Mouse (Mus musculus) heart, embryonic 12.5 days (tissue): ENCODE measurements at regions not wholly inside any gene's neighbourhood (a gene's known extent, or its start where the extent isn't known, plus 50 kb on each side); places are given as distances from the start of the nearest gene placed in this dataset.

ENCODE experiments used
- ATAC-seq: fragments of 200-750 bp; cut with Nextera tagmentation; 2 replicates; pipeline ENCODE4 v1.8.0; 2017; ENCODE audit warnings: moderate TSS enrichment, moderate library complexity; ENCODE audit not compliant: insufficient number of reproducible peaks, low FRiP score
- H3K27ac ChIP-seq: fragments of 300-500 bp; sonication (generic); 2 replicates; pipeline ENCODE4 v1.5.1; 2016; ENCODE audit warnings: mild to moderate bottlenecking, moderate library complexity; ENCODE audit not compliant: poor library complexity, severe bottlenecking
- H3K27me3 ChIP-seq: fragments of 300-500 bp; sonication (generic); replicated peaks from 2 replicates; pipeline ENCODE4 v1.6.1; 2016; ENCODE audit warnings: mild to moderate bottlenecking, moderate library complexity
- H3K36me3 ChIP-seq: fragments of 300-500 bp; sonication (generic); 2 replicates; pipeline ENCODE4 v1.6.1; 2016; ENCODE audit warnings: mild to moderate bottlenecking, moderate library complexity
- H3K4me1 ChIP-seq: fragments of 300-500 bp; sonication (generic); replicated peaks from 2 replicates; pipeline ENCODE4 v1.6.1; 2016; ENCODE audit warnings: mild to moderate bottlenecking
- H3K4me2 ChIP-seq: fragments of 300-500 bp; sonication (generic); 2 replicates; pipeline ENCODE4 v1.6.1; 2016; ENCODE audit warnings: mild to moderate bottlenecking, moderate library complexity
- H3K4me3 ChIP-seq: fragments of 300-500 bp; sonication (generic); 2 replicates; pipeline ENCODE4 v1.5.1; 2016; ENCODE audit warnings: mild to moderate bottlenecking
- H3K9ac ChIP-seq: fragments of 300-500 bp; sonication (generic); 2 replicates; pipeline ENCODE4 v1.6.1; 2016; ENCODE audit warnings: mild to moderate bottlenecking, moderate library complexity
- H3K9me3 ChIP-seq: fragments of 300-500 bp; sonication (generic); replicated peaks from 2 replicates; pipeline ENCODE4 v1.6.1; 2016; ENCODE audit warnings: mild to moderate bottlenecking, moderate library complexity
- WGBS: fragments of 180-500 bp; shearing (Covaris S2); methylation state at CpG from one replicate; pipeline ENCODE4 v1.1.7; 2016; 5-methylcytosine and 5-hydroxymethylcytosine counted together

DNA sequence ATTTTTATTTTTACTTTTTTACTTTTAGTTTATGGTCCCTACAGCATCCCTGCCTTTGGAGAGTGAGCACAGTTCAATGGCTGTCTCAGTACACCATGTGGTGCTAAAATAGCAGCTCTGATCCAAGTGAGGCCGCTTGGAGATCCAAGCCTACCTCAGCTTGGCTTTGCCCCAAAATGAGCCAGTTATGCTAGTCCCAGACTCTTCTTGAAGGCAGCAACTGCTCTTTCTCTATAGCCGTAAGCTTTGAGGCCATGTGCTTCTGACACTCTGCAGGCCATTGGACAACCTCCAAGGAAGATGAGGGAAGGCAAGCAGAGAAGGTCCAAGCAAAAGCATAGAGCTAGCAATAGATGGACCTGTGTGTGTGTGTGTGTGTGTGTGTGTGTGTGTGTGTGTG lies 98.0 kb upstream of the Gm9747 start:
- Histone ChIP-seq H3K36me3 (no peaks in the 10 kb centered on the region), H3K9ac (no peak overlapping the region), H3K9me3 (no peaks in the 10 kb centered on the region), H3K27me3 (peaks cover 9% of the 10 kb centered on the region), H3K4me2 (no peak overlapping the region), H3K4me3 (no peak overlapping the region), H3K4me1 (peaks cover 6% of the 10 kb centered on the region; the same call in 1 of the 2 replicates), H3K27ac (no peak overlapping the region)
- no peak for ATAC-seq
- 70% methylated on average over 2 of the region's 2 CpGs for WGBS

DNA sequence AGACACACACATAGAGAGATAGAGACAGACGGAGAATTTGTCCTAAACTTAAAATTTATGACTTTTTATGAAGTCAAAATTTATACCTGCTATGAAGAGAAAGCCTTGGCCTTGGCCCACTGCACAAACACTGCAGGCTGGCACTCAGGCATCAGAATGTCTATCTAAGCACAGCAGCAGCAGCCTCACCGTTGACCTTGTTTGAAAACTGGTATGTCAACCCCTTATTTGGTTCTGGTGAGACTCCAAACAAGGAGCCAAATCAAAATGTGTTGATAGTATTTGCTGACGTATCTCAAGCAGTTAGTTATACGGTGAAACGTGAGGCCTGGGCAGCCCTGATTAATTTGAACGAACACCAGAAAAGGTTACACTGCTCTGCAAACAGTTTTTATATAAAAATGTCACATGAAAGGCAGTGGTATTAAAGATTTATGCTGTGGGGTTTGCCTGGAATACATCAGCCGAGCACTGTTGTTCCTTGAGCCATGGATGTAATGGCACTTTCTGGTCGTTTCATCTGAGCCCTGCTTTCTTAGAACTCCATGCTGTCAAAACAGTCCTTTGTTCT lies 97.1 kb upstream of the Gm9747 start:
- Histone ChIP-seq H3K27me3 (peaks cover 9% of the 10 kb centered on the region), H3K9ac (no peak overlapping the region), H3K4me1 (peaks cover 6% of the 10 kb centered on the region; the same call in 1 of the 2 replicates), H3K27ac (no peak overlapping the region), H3K4me3 (no peak overlapping the region), H3K9me3 (no peaks in the 10 kb centered on the region), H3K4me2 (no peak overlapping the region), H3K36me3 (no peaks in the 10 kb centered on the region)
- no peak for ATAC-seq
- WGBS: 46% methylated on average over 8 of the region's 8 CpGs

DNA sequence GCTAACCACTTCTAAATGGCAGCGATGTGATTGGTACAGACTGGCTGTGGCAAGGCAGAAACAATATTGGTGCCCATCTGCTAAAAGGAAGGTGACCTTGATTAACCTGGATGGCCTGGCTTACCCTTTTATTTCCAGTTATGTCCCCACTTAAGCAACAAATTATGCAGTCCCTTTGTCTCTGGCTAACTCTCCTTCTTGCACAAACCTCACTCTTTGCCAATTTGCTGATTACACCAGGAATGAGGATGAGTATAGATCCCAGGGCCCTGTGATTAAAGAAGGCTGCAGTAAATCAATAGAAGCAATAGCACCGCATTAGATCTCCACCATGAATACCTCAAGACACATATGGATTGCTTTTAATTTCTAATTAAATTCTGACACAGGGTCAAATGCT lies 87.7 kb upstream of the Gm9747 start:
- Histone ChIP-seq H3K27ac (no peak overlapping the region), H3K4me3 (no peak overlapping the region), H3K9ac (no peak overlapping the region), H3K27me3 (peaks cover 25% of the 10 kb centered on the region), H3K9me3 (no peaks in the 10 kb centered on the region), H3K4me2 (no peak overlapping the region), H3K36me3 (no peaks in the 10 kb centered on the region), H3K4me1 (no peaks in the 10 kb centered on the region)
- WGBS: 82% methylated on average over 2 of the region's 2 CpGs
- no peak for ATAC-seq

DNA sequence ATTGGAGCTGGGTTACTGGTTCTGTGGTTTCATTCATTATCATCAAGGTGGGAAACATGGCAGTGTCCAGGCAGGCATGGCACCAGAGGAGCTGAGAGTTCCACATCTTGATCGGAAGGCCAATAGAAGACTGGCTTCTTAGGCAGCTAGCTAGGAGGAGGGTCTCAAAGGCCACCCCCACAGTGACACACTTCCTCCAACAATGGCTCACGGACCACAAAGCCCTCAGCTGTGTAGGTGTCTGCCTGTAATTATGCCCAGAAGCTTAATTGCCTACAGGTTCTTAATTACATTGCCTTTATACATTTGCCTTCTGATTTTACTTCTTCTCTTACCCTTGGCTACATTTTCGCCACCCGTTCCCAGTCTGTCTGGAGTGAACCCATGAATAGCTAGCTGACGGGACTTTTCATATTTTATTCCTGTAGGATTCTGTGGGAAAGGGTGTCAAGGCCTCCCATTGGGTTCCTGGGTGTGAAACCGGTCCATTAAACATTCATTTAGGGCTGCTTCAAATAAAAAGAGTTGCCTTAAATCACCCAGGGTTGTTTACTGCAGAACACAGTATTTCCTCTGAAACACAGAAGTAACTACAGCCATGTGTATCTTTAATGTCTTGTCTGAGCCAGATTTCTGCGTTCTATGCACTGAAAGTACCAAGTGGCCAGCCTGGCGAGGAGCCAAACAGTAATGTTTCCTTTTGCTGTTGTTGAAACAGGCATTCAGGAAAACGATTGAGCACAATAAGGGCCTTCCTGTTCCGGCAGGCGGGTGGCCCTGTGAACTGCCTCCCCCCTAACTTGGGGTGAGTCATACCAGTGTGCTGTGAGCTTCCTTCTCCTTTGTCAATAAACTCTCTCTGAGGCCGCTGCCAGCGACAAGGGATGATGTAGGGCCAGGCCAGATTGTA lies 82.4 kb upstream of the Gm9747 start:
- Histone ChIP-seq H3K36me3 (no peaks in the 10 kb centered on the region), H3K9ac (no peak overlapping the region), H3K27me3 (peaks cover 19% of the 10 kb centered on the region), H3K9me3 (no peaks in the 10 kb centered on the region), H3K4me3 (no peak overlapping the region), H3K27ac (no peak overlapping the region), H3K4me1 (peaks cover 12% of the 10 kb centered on the region; the same call in 1 of the 2 replicates), H3K4me2 (no peak overlapping the region)
- ATAC-seq: peak; percentile 88
- 53% methylated on average over 13 of the region's 13 CpGs for WGBS

DNA sequence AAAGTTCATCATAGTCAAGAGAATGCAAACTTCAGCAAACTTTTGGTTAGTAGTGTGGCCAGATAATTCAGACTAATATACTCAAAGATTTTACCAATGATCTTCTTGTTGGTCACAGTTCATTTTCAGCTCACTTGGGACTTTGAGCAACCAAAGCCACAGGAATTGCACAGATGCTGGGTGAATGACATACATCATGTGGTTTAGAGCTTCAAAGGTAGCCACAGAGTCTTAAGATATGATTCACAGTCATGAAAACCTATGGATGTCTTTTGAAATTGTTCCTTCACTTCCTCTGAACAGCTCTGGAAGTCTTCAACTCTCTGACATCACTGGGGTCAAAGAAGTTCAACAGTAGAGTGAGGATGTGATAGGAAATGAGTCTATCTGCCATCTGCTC lies 77.0 kb upstream of the Gm9747 start:
- peaks cover 11% of the 10 kb centered on the region for H3K4me1 ChIP-seq
- H3K36me3 ChIP-seq: no peaks in the 10 kb centered on the region
- no peak overlapping the region for H3K4me3 ChIP-seq
- no peak overlapping the region for H3K9ac ChIP-seq
- H3K4me2 ChIP-seq: no peak overlapping the region
- no peaks in the 10 kb centered on the region for H3K9me3 ChIP-seq
- no peak for ATAC-seq
- no peak overlapping the region for H3K27ac ChIP-seq
- H3K27me3 ChIP-seq: no peaks in the 10 kb centered on the region

DNA sequence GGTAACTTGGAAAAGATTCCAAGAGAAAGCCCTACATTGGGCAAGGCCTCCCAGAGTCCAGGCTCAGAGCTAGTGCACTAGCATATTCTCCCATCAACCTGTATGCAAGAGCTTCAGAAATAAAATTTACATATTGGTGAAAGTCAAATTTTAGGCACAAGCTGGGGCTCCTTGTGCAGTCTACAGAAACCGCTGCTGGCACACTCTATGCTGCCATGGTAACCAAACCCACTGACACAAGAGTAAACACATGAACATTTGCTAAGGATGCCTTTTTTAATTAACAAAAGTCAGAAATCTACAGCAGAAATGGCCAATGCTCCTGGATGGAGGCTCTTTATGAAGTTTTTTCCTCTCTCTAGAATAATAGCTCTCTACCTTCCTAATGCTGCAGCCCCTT lies 75.9 kb upstream of the Gm9747 start:
- Histone ChIP-seq H3K4me2 (no peak overlapping the region), H3K27ac (no peak overlapping the region), H3K4me3 (no peak overlapping the region), H3K4me1 (peaks cover 3% of the 10 kb centered on the region; the same call in 1 of the 2 replicates), H3K27me3 (no peaks in the 10 kb centered on the region), H3K9me3 (no peaks in the 10 kb centered on the region), H3K9ac (no peak overlapping the region), H3K36me3 (no peaks in the 10 kb centered on the region)
- WGBS: 78% methylated on average over 1 of the region's 1 CpGs
- no peak for ATAC-seq

DNA sequence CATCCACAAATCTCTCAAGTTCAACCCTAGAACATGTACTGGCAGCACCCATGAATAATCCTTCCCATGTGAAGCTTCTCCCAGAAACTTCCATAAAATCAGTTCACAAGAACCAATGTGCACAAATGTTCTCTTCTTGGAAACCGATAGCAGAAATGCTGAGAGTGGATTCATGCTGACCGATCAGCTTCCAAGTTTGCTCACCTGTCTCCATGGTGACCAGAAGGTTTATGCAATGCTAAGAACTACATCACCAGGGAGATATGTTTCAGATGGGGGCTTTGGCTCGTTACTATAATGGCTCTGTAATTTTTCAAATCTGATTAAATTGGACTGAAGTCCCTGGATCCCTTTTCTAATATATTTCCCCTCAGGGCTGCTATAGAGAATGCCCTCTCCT lies 74.4 kb upstream of the Gm9747 start:
- no peaks in the 10 kb centered on the region for H3K27me3 ChIP-seq
- 68% methylated on average over 3 of the region's 3 CpGs for WGBS
- no peak overlapping the region for H3K27ac ChIP-seq
- no peaks in the 10 kb centered on the region for H3K36me3 ChIP-seq
- no peaks in the 10 kb centered on the region for H3K9me3 ChIP-seq
- no peak overlapping the region for H3K9ac ChIP-seq
- H3K4me2 ChIP-seq: no peak overlapping the region
- H3K4me1 ChIP-seq: peaks cover 3% of the 10 kb centered on the region; the same call in 1 of the 2 replicates
- H3K4me3 ChIP-seq: no peak overlapping the region
- no peak for ATAC-seq

DNA sequence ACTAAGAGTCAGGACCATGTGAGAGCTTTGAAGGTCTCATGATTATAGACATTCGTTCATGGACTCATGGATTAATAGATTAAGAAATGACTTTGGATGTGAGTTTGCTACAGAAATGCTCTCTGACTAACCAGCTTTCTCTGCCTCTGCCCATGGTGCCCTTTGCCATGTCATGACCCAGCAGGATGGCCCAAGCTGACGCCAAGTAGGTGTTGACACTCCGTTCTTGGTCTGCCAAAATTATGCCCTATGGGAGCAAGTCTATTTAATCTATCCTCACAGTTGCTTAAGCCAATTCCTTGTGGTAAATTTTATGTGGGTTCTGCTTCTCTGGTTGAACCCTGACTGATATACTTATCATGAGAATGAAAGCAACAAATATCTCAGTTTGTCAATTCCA lies 73.7 kb upstream of the Gm9747 start:
- WGBS: 83% methylated on average over 3 of the region's 3 CpGs
- Histone ChIP-seq H3K4me2 (no peak overlapping the region), H3K4me3 (no peak overlapping the region), H3K27me3 (no peaks in the 10 kb centered on the region), H3K27ac (no peak overlapping the region), H3K36me3 (no peaks in the 10 kb centered on the region), H3K9me3 (no peaks in the 10 kb centered on the region), H3K9ac (no peak overlapping the region), H3K4me1 (peaks cover 3% of the 10 kb centered on the region; the same call in 1 of the 2 replicates)
- no peak for ATAC-seq

DNA sequence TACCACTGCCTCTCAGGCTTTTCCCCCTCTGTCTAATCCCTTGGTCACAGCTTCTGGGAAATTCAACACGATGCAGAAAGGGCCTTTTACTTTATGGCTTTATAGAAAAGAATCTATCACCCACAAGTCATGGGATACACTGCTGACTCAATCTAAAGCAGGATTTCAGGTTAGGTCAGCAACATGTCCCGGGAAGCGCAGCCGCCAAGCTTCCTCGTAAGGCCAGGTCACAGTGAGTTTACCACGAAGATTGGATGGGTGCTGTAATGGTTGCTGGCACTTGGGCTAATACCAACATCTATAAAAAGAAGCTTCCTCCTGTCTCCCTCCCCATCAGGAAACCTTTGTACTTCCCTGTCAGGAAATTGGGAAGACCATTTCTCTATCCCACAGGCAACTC lies 70.0 kb upstream of the Gm9747 start:
- WGBS: 77% methylated on average over 6 of the region's 6 CpGs

DNA sequence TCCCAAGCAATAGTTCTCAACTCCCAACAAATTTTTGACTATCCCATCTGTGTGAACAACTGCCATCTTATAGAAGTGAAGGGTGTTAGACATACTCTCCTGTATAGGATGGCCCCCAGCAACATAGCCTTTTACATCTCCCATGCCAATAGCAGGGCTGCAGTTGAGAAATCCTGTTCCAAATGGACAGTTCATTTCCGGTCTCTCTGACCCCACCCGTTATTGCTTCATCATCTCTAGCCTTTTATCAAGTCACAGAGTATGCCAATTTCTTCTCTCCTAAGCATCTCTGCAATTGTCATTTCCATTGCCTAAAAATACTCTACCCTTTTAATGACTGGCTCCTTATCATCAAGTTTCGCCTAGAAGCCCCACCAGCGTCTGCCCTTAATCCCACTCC lies 64.8 kb upstream of the Gm9747 start:
- Histone ChIP-seq H3K36me3 (no peaks in the 10 kb centered on the region), H3K9me3 (no peaks in the 10 kb centered on the region), H3K4me2 (no peak overlapping the region), H3K27me3 (no peaks in the 10 kb centered on the region), H3K27ac (no peak overlapping the region), H3K4me1 (0 out of 2 replicates have a peak, but pooled peaks cover 3% of the 10 kb centered on the region), H3K9ac (no peak overlapping the region), H3K4me3 (no peak overlapping the region)
- ATAC-seq: no peak
- WGBS: 43% methylated on average over 4 of the region's 4 CpGs

More for the DNA sequence above, 70.0 kb upstream of the Gm9747 start:
- H3K9me3 ChIP-seq: no peaks in the 10 kb centered on the region
- no peak for ATAC-seq
- H3K4me1 ChIP-seq: 0 out of 2 replicates have a peak, but pooled peaks cover 3% of the 10 kb centered on the region
- H3K4me2 ChIP-seq: no peak overlapping the region
- H3K27ac ChIP-seq: no peak overlapping the region
- H3K27me3 ChIP-seq: no peaks in the 10 kb centered on the region
- no peak overlapping the region for H3K9ac ChIP-seq
- no peaks in the 10 kb centered on the region for H3K36me3 ChIP-seq
- no peak overlapping the region for H3K4me3 ChIP-seq

DNA sequence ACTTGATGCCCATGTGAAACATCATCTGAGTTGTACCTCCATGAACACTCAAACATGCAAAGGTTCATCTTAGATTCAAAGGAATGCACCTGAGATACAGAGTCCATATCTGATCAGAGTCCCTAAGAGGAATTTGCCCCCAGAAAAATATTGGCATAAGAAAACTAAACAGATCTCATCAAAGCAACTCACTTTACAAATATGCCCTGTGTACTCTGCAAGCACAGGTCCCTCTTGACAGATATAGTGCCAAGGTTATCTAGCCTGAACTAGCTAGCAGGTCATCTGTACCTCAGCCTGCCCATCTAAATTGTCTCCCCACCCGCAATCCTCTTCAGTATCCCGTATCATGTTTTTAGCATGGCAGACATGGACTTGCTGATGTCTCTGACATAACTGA lies 64.0 kb upstream of the Gm9747 start:
- WGBS: 91% methylated on average over 2 of the region's 2 CpGs
- Histone ChIP-seq H3K4me3 (no peak overlapping the region), H3K36me3 (no peaks in the 10 kb centered on the region), H3K27me3 (no peaks in the 10 kb centered on the region), H3K9ac (no peak overlapping the region), H3K9me3 (no peaks in the 10 kb centered on the region), H3K27ac (no peak overlapping the region), H3K4me2 (no peak overlapping the region), H3K4me1 (0 out of 2 replicates have a peak, but pooled peaks cover 3% of the 10 kb centered on the region)
- ATAC-seq: no peak
